ENCODE assay signal across 7 mouse cellular contexts in genomic region chr2:149830536-149831458, GRCm38 (mm10). TPM values are rescaled to one million over a fixed set of nuclear protein-coding genes. Genes with fewer than 3 reads are reported as not detected.
DNase-seq lines count a peak whose midpoint lies in the region; ATAC-seq lines count a peak whose summit lies in the region.

C530025M09Rik (minus strand) TSS chr2:149831213.

- intact Hi-C loops in left cerebral cortex, postnatal 14 days (cut with DNase I), result loop anchor here (5.0 kb wide), 1 partner anchor 172 kb away; no protein-coding TSS in a partner anchor

- H3K4me2 ChIP-seq in embryonic facial prominence, embryonic 15.5 days (replicated peaks), result peak within 1 kb of the TSS; percentile 90
- H3K4me2 ChIP-seq in midbrain, embryonic 16.5 days (ENCODE audit: low read length), result peak within 1 kb of the TSS; percentile 96

- H3K36me3 ChIP-seq in embryonic facial prominence, embryonic 15.5 days, result no peaks in the 10 kb centered on the region
- H3K36me3 ChIP-seq in midbrain, embryonic 16.5 days (ENCODE audit: control insufficient read depth, insufficient read depth, low read length), result no peaks in the 10 kb centered on the region

- H3K27ac ChIP-seq in embryonic facial prominence, embryonic 15.5 days (replicated peaks), result no peak within 1 kb of the TSS
- H3K27ac ChIP-seq in midbrain, embryonic 16.5 days (ENCODE audit: low read length), result 0 out of 2 replicates have a peak within 1 kb of the TSS, but pooled peaks have one; percentile 37

- peaks cover 17% of the 10 kb centered on the region; the same call in 1 of the 2 replicates for H3K4me1 ChIP-seq in embryonic facial prominence, embryonic 15.5 days
- H3K4me1 ChIP-seq in midbrain, embryonic 16.5 days (ENCODE audit: control insufficient read depth, insufficient read depth, low read length), result peaks cover 10% of the 10 kb centered on the region

- peak; percentile 80 for ATAC-seq in embryonic facial prominence, embryonic 15.5 days (ENCODE audit: insufficient number of reproducible peaks, low FRiP score, low TSS enrichment, low read depth)
- peak; percentile 86 for ATAC-seq in midbrain, embryonic 16.5 days

- no peak within 1 kb of the TSS for H3K9ac ChIP-seq in embryonic facial prominence, embryonic 15.5 days
- H3K9ac ChIP-seq in midbrain, embryonic 16.5 days (ENCODE audit: low read depth, low read length), result peak within 1 kb of the TSS; percentile 82

- under 1% methylated on average over 75 of the region's 82 CpGs for WGBS in embryonic facial prominence, embryonic 15.5 days
- under 1% methylated on average over 66 of the region's 82 CpGs for WGBS in midbrain, embryonic 16.5 days

- peak within 1 kb of the TSS; percentile 44 for H3K4me3 ChIP-seq in embryonic facial prominence, embryonic 15.5 days (replicated peaks)
- H3K4me3 ChIP-seq in midbrain, embryonic 16.5 days (ENCODE audit: low read depth, low read length), result peak within 1 kb of the TSS; percentile 62

- H3K9me3 ChIP-seq in embryonic facial prominence, embryonic 15.5 days (replicated peaks), result no peaks in the 10 kb centered on the region
- H3K9me3 ChIP-seq in midbrain, embryonic 16.5 days (replicated peaks; ENCODE audit: control insufficient read depth, low read length, poor library complexity, severe bottlenecking), result no peaks in the 10 kb centered on the region

- DNase-seq in R1 (ENCODE audit: low read depth, low spot score), result peak; percentile 81
- DNase-seq in adrenal gland, postnatal 4 days (ENCODE audit: low spot score in 2 of 2), result peak; percentile 6 to 14
- DNase-seq in heart, postnatal 4 days, result peak; percentile 58
- peak; percentile 51 to 62 for DNase-seq in left cerebral cortex, postnatal 14 days (ENCODE audit: low spot score in 2 of 2)
- DNase-seq in urinary bladder, adult 2 months (ENCODE audit: low spot score), result peak; percentile 36

- peaks cover 39% of the 10 kb centered on the region for H3K27me3 ChIP-seq in embryonic facial prominence, embryonic 15.5 days
- H3K27me3 ChIP-seq in midbrain, embryonic 16.5 days (ENCODE audit: control insufficient read depth, insufficient read depth, low read depth, low read length), result peaks cover 12% of the 10 kb centered on the region

RNA-seq across cellular contexts. Expression of gene C530025M09Rik, which starts in this region (rescaled TPM):
- total RNA-seq in adrenal gland, postnatal 4 days (2021), result not detected
- not detected in 2 replicates for polyA plus RNA-seq in embryonic facial prominence, embryonic 15.5 days (2015; fragmentation: Nextera tagmentation; extraction: Ambion mirVana)
- total RNA-seq in heart, postnatal 4 days (2021), result not detected
- total RNA-seq in left cerebral cortex, postnatal 14 days (2021), result 1 to 10 TPM; 2.1 to 3.7 TPM
- 0.72 and 0.94 TPM in 2 replicates for polyA plus RNA-seq in midbrain, embryonic 16.5 days (2015; fragmentation: Nextera tagmentation; extraction: Ambion mirVana)
- 0.12 TPM in 1 of 2 replicates, not detected in the other for polyA plus RNA-seq in urinary bladder, adult 2 months (2012; rRNA removed)

Comparison
In these comparisons a context has a peak if more than half of its experiments do, and no peak if none do; other contexts are left out.
1. Peak in DNase-seq in adrenal gland, postnatal 4 days; RNA of the gene not detected or under 1 TPM.
2. Peak in ATAC-seq, H3K4me3 ChIP-seq and H3K4me2 ChIP-seq in embryonic facial prominence, embryonic 15.5 days; RNA of the gene not detected or under 1 TPM.
3. Peak in DNase-seq in heart, postnatal 4 days; RNA of the gene not detected or under 1 TPM.
4. Peak in ATAC-seq, H3K4me3 ChIP-seq, H3K27ac ChIP-seq, H3K9ac ChIP-seq and H3K4me2 ChIP-seq in midbrain, embryonic 16.5 days; RNA of the gene not detected or under 1 TPM.
5. Peak in DNase-seq in urinary bladder, adult 2 months; RNA of the gene not detected or under 1 TPM.
6. DNase-seq: peak in every context shown above with its lines; median percentile 81 in R1; 58 in heart, postnatal 4 days; 56 in left cerebral cortex, postnatal 14 days; 36 in urinary bladder, adult 2 months; 10 in adrenal gland, postnatal 4 days.